Mouse (Mus musculus) liver, embryonic 11.5 days (tissue): Measurements from ENCODE around the gene Acbd3. TPM values are rescaled to one million over a fixed set of nuclear protein-coding genes. Genes with fewer than 3 reads are reported as not detected.

ENCODE experiments used
- ATAC-seq: fragments of 200-750 bp; cut with Nextera tagmentation; replicated peaks from 2 replicates; pipeline ENCODE4 v1.8.0; 2017; ENCODE audit warnings: moderate number of reproducible peaks, mild to moderate bottlenecking, moderate TSS enrichment, moderate library complexity; ENCODE audit not compliant: low FRiP score
- DNase-seq: peaks from one replicate; pipeline ENCODE4 v3.0.0-alpha.2; 2017; ENCODE audit warnings: low spot score
- H3K27ac ChIP-seq: fragments of 300-500 bp; sonication (generic); 2 replicates; pipeline ENCODE4 v1.5.1; 2014; ENCODE audit warnings: mild to moderate bottlenecking, low read depth, low read length, control low read depth
- H3K27me3 ChIP-seq: fragments of 300-500 bp; sonication (generic); replicated peaks from 2 replicates; pipeline ENCODE4 v1.6.1; 2014; ENCODE audit warnings: low read length, mixed read lengths; ENCODE audit not compliant: control insufficient read depth, insufficient read depth
- H3K36me3 ChIP-seq: fragments of 300-500 bp; sonication (generic); 2 replicates; pipeline ENCODE4 v1.6.1; 2014; ENCODE audit warnings: mild to moderate bottlenecking, low read length, moderate library complexity, mixed read lengths; ENCODE audit not compliant: control insufficient read depth, insufficient read depth
- H3K4me1 ChIP-seq: fragments of 300-500 bp; sonication (generic); replicated peaks from 2 replicates; pipeline ENCODE4 v1.6.1; 2014; ENCODE audit warnings: low read length, mixed read lengths; ENCODE audit not compliant: control insufficient read depth, insufficient read depth
- H3K4me2 ChIP-seq: fragments of 300-500 bp; sonication (generic); 2 replicates; pipeline ENCODE4 v1.6.1; 2014; ENCODE audit warnings: mild to moderate bottlenecking, control low read depth, moderate library complexity
- H3K4me3 ChIP-seq: fragments of 300-500 bp; sonication (generic); 2 replicates; pipeline ENCODE4 v1.5.1; 2014; ENCODE audit warnings: low read depth, low read length, control low read depth
- H3K9ac ChIP-seq: fragments of 300-500 bp; sonication (generic); 2 replicates; pipeline ENCODE4 v1.6.1; 2014; ENCODE audit warnings: low read depth, low read length, control low read depth
- H3K9me3 ChIP-seq: fragments of 300-500 bp; sonication (generic); 2 replicates; pipeline ENCODE4 v1.6.1; 2016; ENCODE audit warnings: low read length, inconsistent platforms, mixed read lengths; ENCODE audit not compliant: control insufficient read depth
- WGBS: fragments of 180-500 bp; shearing (Covaris S2); extraction: QIAGEN DNeasy Blood & Tissue Kit; methylation state at CpG from one replicate; pipeline ENCODE4 v1.1.7; 2014; 5-methylcytosine and 5-hydroxymethylcytosine counted together
- polyA plus RNA-seq: library from polyadenylated mRNA; unstranded; fragments of >200 nt; fragmentation: Nextera tagmentation; extraction: Ambion mirVana; gene quantifications from 2 replicates; pipeline ENCODE4 v1.2.1, GENCODE M21; 2014

The Acbd3 gene
- polyA plus RNA-seq, 1 experiment from 2014 or later, result 18.4 TPM

DNA sequence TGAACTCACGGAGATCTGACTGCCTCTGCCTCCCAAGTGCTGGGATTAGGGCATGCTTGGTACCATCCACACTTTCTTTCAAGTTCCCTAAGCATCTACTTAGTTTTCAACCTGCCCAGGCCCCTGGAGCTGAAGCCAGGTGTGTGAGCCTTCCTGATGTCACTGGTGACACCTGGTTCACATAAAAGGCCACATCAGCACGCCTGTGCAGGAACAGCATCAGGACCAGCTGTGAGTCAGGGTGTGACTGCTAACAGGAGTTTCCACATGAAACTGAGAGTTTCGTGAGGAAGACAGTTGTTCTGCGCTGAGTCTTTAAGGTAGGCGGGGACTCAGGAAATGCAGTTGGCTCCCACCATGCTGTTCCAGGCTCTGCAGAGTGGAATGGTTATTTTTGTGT, 39.5 kb downstream of the Acbd3 start:
- Histone ChIP-seq H3K4me3 (no peak overlapping the region), H3K27ac (no peak overlapping the region), H3K9ac (no peak overlapping the region), H3K4me2 (no peak overlapping the region), H3K27me3 (peaks cover 13% of the 10 kb centered on the region), H3K9me3 (no peaks in the 10 kb centered on the region), H3K4me1 (peaks cover 14% of the 10 kb centered on the region), H3K36me3 (no peaks in the 10 kb centered on the region; the same call in 1 of the 2 replicates)
- ATAC-seq, result no peak
- WGBS, result 83% methylated on average over 5 of the region's 5 CpGs
- no peak for DNase-seq

DNA sequence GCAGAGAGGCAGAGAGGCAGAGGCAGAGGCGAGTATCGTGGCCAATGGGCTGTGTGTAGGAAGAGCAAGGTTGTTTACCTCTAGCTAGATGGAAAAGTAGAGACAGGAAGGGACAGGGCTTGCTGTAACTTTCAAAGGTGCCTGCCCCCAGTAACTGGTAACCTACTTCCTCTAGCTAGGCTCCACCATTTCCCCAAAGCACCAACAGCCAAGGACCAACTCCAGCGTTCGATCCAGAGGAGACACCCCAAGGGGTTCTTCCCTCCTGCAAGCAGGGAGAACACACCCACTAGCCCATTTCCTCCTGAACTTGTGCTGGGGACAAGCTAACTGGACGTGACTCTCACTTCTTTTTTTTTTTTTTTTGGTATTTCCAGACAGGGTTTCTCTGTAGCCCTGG, 40.7 kb downstream of the Acbd3 start:
- Histone ChIP-seq H3K4me1 (peaks cover 14% of the 10 kb centered on the region), H3K27me3 (peaks cover 13% of the 10 kb centered on the region), H3K4me2 (no peak overlapping the region), H3K27ac (no peak overlapping the region), H3K36me3 (no peaks in the 10 kb centered on the region), H3K9ac (no peak overlapping the region), H3K9me3 (no peaks in the 10 kb centered on the region), H3K4me3 (no peak overlapping the region)
- WGBS, result 41% methylated on average over 5 of the region's 5 CpGs
- DNase-seq (no peak), ATAC-seq (no peak)

DNA sequence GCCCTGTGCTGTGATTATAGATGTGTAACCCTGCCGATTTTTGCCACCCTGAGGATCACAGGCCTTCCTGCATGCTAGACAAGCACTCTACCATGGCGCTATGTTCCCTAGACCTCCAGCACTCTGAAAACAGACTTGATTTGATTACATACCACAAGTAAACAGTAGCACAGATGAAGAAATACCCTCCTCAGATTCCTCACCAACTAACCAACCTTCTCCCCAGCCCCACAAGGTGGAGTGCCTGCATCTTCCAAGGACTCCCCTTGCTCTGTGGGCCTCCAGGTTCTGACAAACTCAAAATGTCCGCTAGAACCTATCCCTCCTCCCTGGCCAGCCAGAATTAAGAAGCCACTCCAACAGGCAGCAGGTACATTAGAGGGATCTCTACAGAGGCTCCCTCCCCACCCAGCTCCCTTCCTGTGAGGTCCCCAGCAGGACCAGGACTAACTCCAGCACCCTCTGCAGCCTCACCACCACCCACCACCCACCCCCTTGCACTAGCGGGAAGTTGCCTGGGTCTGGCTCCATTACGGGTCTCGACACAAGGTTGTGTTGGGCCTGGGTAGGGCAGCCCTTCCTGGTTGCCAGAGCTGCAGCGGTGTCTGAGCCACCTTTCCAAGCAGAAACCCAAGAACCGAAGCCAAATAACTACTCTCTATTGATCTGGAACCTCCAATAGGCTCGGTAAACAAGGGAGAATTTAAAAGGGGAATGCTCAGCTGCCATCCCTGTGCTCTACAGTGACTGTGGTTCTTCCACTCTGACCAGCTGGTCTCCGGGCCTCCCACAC, 41.9 kb downstream of the Acbd3 start:
- ATAC-seq (peak; percentile 27), DNase-seq (peak; percentile 61)
- H3K4me2 ChIP-seq, result peak overlapping the region; percentile 72
- H3K9ac ChIP-seq, result peak overlapping the region; percentile 74
- H3K36me3 ChIP-seq, result no peaks in the 10 kb centered on the region
- H3K27me3 ChIP-seq, result peaks cover 12% of the 10 kb centered on the region
- H3K27ac ChIP-seq, result peak overlapping the region; percentile 14; the same call in 1 of the 2 replicates
- WGBS, result 16% methylated on average over 10 of the region's 10 CpGs
- H3K4me1 ChIP-seq, result peaks cover 14% of the 10 kb centered on the region
- H3K9me3 ChIP-seq, result no peaks in the 10 kb centered on the region
- peak overlapping the region; percentile 57 for H3K4me3 ChIP-seq

DNA sequence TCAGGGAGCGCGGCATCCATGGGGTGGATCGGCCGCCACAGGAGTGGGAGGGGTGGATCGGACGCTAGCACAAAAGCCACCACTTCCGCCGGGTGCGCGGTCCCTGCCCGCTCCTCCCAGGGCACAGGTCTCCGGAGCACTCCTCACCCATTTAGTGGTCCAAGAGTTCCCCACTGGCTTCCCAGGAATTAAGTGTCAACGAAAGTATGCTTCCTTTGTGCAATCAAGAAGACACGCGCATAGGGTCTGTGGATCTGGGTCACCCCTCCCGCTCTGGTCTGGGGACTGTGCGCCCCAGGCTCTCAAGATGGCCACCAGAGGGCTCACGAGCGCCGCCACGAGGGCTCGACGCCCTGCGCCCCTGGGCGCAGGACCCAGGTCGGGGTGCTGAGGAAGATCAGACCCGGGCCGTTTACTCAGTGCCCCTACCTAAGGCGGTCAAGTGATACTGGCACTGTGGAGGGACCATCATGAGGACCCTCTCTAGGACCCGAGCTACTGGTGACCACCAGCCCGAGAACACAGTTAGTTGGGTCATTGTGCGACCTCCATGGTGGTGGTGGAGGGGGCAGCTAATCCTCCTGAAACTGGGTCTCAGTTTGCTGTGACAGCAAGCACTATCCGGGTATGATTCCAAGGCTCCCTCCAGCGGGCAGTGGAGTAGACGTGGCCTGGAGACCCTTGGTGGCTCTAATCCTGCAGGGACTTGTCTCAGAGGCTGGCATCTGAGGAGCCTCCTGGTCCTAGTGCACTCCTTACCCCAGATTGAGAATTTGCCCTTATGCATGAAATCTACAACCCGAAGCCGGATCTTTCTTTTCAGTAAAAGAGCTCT, 42.7 kb downstream of the Acbd3 start:
- H3K27me3 ChIP-seq, result peaks cover 5% of the 10 kb centered on the region
- no peaks in the 10 kb centered on the region for H3K36me3 ChIP-seq
- peak; percentile 85 for ATAC-seq

DNA sequence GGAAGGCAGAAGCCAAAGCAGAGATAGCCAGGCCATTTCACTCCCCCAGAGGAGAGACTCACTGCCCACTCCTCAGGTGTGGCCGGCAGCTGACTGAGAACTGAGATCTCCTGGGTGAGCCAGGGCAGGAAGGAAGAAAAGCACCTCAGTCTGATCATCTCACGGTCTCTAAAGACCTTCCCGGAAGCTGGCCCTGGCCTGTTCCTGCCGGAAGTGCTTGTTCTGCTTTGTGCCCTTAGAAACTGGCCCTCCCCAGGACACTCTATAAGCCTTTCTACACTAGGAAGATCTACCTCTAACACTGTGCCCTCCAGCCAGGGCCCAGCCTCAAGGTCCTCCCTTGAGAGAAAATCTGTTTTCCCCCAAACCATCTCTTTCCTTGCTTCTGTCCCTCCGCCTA, 45.5 kb downstream of the Acbd3 start:
- Histone ChIP-seq H3K4me2 (no peak overlapping the region), H3K4me3 (no peak overlapping the region), H3K27ac (no peak overlapping the region), H3K9ac (no peak overlapping the region), H3K4me1 (peaks cover 10% of the 10 kb centered on the region), H3K9me3 (peaks cover 4% of the 10 kb centered on the region; the same call in 1 of the 2 replicates), H3K36me3 (no peaks in the 10 kb centered on the region), H3K27me3 (peaks cover 2% of the 10 kb centered on the region; the same call in 1 of the 2 replicates)
- no peak for DNase-seq
- 61% methylated on average over 5 of the region's 5 CpGs for WGBS
- ATAC-seq, result no peak

More for the DNA sequence above, 42.7 kb downstream of the Acbd3 start:
- Histone ChIP-seq H3K4me3 (peak overlapping the region; percentile 57), H3K4me2 (peak overlapping the region; percentile 72), H3K9ac (peak overlapping the region; percentile 74), H3K9me3 (no peaks in the 10 kb centered on the region), H3K4me1 (peaks cover 13% of the 10 kb centered on the region), H3K27ac (peak overlapping the region; percentile 14)
- DNase-seq, result peak; percentile 82
- 3% methylated on average over 37 of the region's 37 CpGs for WGBS

DNA sequence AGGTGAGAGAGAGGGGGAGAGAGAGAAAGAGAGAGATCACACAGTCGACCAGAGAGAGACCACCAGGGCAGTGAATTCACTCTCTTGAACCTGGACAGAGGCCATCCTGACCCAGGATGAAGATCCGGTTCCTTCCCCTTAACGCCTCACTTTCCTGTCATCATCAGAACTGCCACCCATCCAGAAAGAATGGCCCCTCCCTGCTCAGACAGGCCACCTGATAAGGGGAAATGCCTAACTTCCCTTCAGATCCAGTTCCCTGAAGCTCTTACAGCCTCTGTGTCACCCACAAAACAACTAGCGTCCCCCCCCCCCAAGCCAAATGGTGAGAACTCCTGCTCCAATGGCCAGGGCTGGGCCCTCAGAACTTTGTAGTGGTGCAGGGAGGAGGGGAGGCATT, 45.9 kb downstream of the Acbd3 start:
- DNase-seq (no peak), ATAC-seq (no peak)
- Histone ChIP-seq H3K27ac (no peak overlapping the region), H3K9ac (no peak overlapping the region), H3K4me1 (peaks cover 10% of the 10 kb centered on the region), H3K4me2 (no peak overlapping the region), H3K36me3 (no peaks in the 10 kb centered on the region), H3K4me3 (no peak overlapping the region), H3K27me3 (peaks cover 2% of the 10 kb centered on the region; the same call in 1 of the 2 replicates), H3K9me3 (peaks cover 4% of the 10 kb centered on the region; the same call in 1 of the 2 replicates)
- WGBS, result 29% methylated on average over 4 of the region's 4 CpGs

DNA sequence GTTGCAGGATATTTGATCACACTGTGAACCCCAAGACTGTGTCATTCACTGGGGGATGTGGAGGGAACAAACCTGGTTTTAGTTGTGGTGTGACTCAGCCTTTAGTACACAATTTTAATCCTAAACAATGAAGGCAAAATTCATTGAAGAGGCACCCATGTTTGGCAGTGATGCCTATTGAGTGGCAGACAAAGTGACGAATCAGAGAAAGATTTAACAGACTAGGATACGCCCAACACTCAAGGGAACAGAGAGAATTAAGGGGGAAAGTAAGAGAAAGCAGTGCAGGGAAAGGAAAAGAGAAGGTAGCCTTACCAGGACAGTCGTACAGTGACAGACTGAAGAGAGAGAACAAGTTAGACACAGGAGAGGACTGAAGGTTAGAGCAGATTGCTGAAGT, 46.4 kb downstream of the Acbd3 start:
- 84% methylated on average over 3 of the region's 3 CpGs for WGBS
- ATAC-seq (no peak), DNase-seq (no peak)
- H3K4me1 ChIP-seq, result peaks cover 12% of the 10 kb centered on the region
- H3K4me2 ChIP-seq, result no peak overlapping the region
- peaks cover 4% of the 10 kb centered on the region; the same call in 1 of the 2 replicates for H3K9me3 ChIP-seq
- H3K9ac ChIP-seq, result no peak overlapping the region
- peaks cover 2% of the 10 kb centered on the region; the same call in 1 of the 2 replicates for H3K27me3 ChIP-seq
- no peak overlapping the region for H3K4me3 ChIP-seq
- no peak overlapping the region for H3K27ac ChIP-seq
- H3K36me3 ChIP-seq, result no peaks in the 10 kb centered on the region

DNA sequence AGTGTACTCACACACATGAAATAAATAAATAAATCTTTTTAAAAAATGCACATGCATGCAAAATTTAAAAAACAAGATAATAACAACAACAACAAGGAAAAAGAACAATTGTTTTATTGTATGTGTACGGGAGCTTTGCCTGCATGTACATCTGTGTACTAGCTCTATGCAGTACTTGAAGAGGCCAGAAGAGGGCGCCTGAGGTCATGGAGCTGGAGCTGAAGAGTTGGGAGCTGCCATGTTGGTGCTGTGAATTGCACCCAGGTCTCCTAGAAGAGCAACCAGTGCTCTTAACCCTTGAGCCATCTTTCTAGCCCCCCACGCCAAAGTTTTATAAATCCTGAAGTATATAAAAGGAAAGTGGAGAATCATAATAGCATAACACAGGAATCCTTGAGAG, 48.8 kb downstream of the Acbd3 start:
- Histone ChIP-seq H3K27ac (no peak overlapping the region), H3K27me3 (peaks cover 2% of the 10 kb centered on the region; the same call in 1 of the 2 replicates), H3K36me3 (no peaks in the 10 kb centered on the region), H3K4me2 (no peak overlapping the region), H3K4me1 (peaks cover 6% of the 10 kb centered on the region; the same call in 1 of the 2 replicates), H3K9me3 (peaks cover 4% of the 10 kb centered on the region; the same call in 1 of the 2 replicates), H3K4me3 (no peak overlapping the region), H3K9ac (no peak overlapping the region)
- 57% methylated on average over 3 of the region's 3 CpGs for WGBS
- ATAC-seq, result no peak
- no peak for DNase-seq
